Mouse (Mus musculus) cerebellum, adult 2 months (tissue): ENCODE measurements at regions not wholly inside any gene's neighbourhood (a gene's known extent, or its start where the extent isn't known, plus 50 kb on each side); places are given as distances from the start of the nearest gene placed in this dataset.

Source experiments
- CTCF ChIP-seq: fragments of 200-500 bp; IDR thresholded peaks from 2 replicates; pipeline ENCODE4 v1.5.1; 2011; ENCODE audit warnings: low read depth, mild to moderate bottlenecking, control low read depth, low read length, moderate library complexity, borderline replicate concordance; ENCODE audit not compliant: insufficient read depth
- POLR2A ChIP-seq: fragments of 200-500 bp; IDR thresholded peaks from 2 replicates; pipeline ENCODE4 v1.6.1; 2011; ENCODE audit warnings: low read length, control low read depth, borderline replicate concordance; ENCODE audit not compliant: insufficient read depth

DNA sequence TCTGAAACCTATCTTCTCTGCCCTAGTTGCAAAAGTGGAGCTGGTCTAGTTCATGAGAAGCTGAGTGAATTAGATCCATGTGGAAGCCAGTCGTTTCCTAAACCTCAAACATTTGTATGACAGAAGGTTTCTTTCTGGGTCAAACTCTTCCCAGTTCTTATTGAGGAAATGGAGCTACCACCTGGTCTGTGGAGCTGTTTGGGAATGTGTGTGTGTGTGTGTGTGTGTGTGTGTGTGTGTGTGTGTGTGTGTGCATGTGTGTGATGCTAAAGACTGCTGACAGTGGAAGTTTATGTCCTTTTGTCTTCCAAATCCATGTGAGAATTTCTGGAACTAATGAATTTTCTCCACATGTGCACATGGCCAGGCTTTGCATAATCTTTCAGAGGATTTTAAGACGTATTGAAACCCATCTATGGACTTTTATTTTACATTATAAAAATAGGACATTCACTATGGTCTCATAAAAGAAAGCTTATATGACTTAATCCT lies 324.9 kb upstream of the Nr2f1 start:
- TF ChIP-seq POLR2A (no peak), CTCF (no peak)
